Mouse (Mus musculus) ES-Bruce4 (cell line): ENCODE results near the gene Rai14. TPM values are rescaled to one million over a fixed set of nuclear protein-coding genes. Genes with fewer than 3 reads are reported as not detected.
A peak's percentile ranks its signal among the peaks of the same experiment; 100 is the strongest.

Experiments
- H3K27ac ChIP-seq: 2 replicates; pipeline ENCODE4 v1.5.1; 2012; ENCODE audit warnings: low read length, inconsistent platforms; ENCODE audit not compliant: insufficient read depth
- H3K27me3 ChIP-seq: 2 replicates; pipeline ENCODE4 v1.6.1; 2012; ENCODE audit warnings: mild to moderate bottlenecking, low read length, inconsistent platforms; ENCODE audit not compliant: control insufficient read depth, poor library complexity, insufficient read depth, severe bottlenecking
- H3K36me3 ChIP-seq: 2 replicates; pipeline ENCODE4 v1.6.1; 2012; ENCODE audit warnings: inconsistent platforms, mild to moderate bottlenecking, low read length, moderate library complexity; ENCODE audit not compliant: control insufficient read depth, poor library complexity, insufficient read depth, severe bottlenecking
- H3K4me1 ChIP-seq: one replicate; pipeline ENCODE4 v1.8.1; 2011; ENCODE audit warnings: low read length; ENCODE audit not compliant: control insufficient read depth, insufficient read depth
- H3K4me3 ChIP-seq: 2 replicates; pipeline ENCODE4 v1.5.1; 2011; ENCODE audit warnings: low read depth, mild to moderate bottlenecking, low read length
- H3K9ac ChIP-seq: 2 replicates; pipeline ENCODE4 v1.6.1; 2012; ENCODE audit warnings: low read depth, mild to moderate bottlenecking, inconsistent platforms; ENCODE audit not compliant: poor library complexity, severe bottlenecking
- H3K9me3 ChIP-seq: replicated peaks from 2 replicates; pipeline ENCODE4 v1.6.1; 2012; ENCODE audit warnings: mild to moderate bottlenecking, low read length, inconsistent platforms; ENCODE audit not compliant: control insufficient read depth, poor library complexity, insufficient read depth, severe bottlenecking
- CTCF ChIP-seq: IDR thresholded peaks from one replicate; pipeline ENCODE4 v1.8.1; 2011; ENCODE audit warnings: low read depth, low read length
- EP300 ChIP-seq: IDR thresholded peaks from 2 replicates; pipeline ENCODE4 v1.6.1; 2011; ENCODE audit warnings: low read depth, low read length; ENCODE audit not compliant: insufficient read depth
- POLR2A ChIP-seq: IDR thresholded peaks from one replicate; pipeline ENCODE4 v1.8.1; 2011; ENCODE audit warnings: low read length; ENCODE audit not compliant: insufficient read depth
- polyA plus RNA-seq: library from polyadenylated mRNA; stranded (reverse); fragments of >200 nt; gene quantifications from 2 replicates; pipeline ENCODE4 v1.2.4, GENCODE M21; 2011; ENCODE audit warnings: low read depth; ENCODE audit not compliant: missing spikeins, insufficient read depth, insufficient read length

Rai14 gene
- polyA plus RNA-seq: 80.9 and 85.7 TPM in 2 replicates

DNA sequence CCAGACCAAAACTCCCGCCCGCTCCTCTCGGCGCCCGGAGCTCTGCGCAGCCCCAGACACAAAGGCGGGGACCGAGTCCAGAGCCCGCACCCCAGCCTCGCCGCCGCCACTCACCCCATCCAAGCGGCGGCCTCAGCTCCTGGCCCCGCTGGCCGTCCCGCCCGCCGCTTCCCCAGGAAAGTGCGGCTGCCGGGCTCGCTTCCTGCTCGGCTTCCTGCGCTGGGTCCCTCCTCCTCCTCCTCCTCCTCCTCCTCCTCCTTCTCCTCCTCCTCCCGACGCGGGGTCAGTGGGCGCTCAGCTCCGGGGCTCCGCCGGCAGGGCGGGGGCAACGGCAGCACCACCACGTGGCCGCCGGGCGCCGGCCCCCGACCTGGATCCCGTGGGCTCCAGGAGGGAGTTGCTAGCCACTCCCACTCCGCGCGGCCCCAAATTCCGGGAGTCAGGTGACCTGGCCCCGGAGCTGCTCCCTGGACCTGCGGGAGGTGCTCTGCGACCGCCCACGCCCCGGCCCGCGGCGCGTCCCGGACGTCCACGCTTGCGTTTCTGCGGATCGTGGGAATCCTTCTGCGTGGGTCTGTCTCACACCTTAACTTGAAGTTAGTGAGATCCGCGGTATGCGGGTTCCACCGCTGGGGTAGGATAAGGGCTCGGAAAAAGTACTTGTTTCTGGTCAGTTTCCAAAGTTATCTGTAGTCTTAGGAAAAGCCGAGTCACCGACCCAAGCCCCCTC lies at the start of gene Rai14:
Gene Rai14, minus strand, starts transcription at position 216 of the 730 bp plus-strand sequence.
- Histone ChIP-seq H3K27me3 (no peaks in the 10 kb centered on the region), H3K9ac (peak within 1 kb of the TSS; percentile 94), H3K4me3 (peak within 1 kb of the TSS; percentile 80), H3K4me1 (peaks cover 2% of the 10 kb centered on the region), H3K27ac (peak within 1 kb of the TSS; percentile 88), H3K36me3 (no peaks in the 10 kb centered on the region; the same call in 1 of the 2 replicates), H3K9me3 (no peaks in the 10 kb centered on the region; the same call in 1 of the 2 replicates)
- TF ChIP-seq EP300: no peak
- no peak for TF ChIP-seq CTCF
- no peak for TF ChIP-seq POLR2A

GRCm38 (mm10) chr15:10761441-10761840 lies 47.0 kb upstream of the Rai14 start:
- no peaks in the 10 kb centered on the region for H3K9me3 ChIP-seq
- TF ChIP-seq CTCF: no peak
- no peak for TF ChIP-seq EP300
- no peak for TF ChIP-seq POLR2A
- H3K4me3 ChIP-seq: no peak overlapping the region

GRCm38 (mm10) chr15:10760006-10760405 lies 45.6 kb upstream of the Rai14 start:
- Histone ChIP-seq H3K4me1 (peaks cover 2% of the 10 kb centered on the region), H3K9ac (no peak overlapping the region), H3K4me3 (no peak overlapping the region), H3K36me3 (no peaks in the 10 kb centered on the region), H3K27me3 (no peaks in the 10 kb centered on the region), H3K9me3 (no peaks in the 10 kb centered on the region), H3K27ac (no peak overlapping the region)
- TF ChIP-seq EP300: no peak
- no peak for TF ChIP-seq POLR2A
- no peak for TF ChIP-seq CTCF

More at GRCm38 (mm10) chr15:10761441-10761840, 47.0 kb upstream of the Rai14 start:
- Histone ChIP-seq H3K27ac (no peak overlapping the region), H3K9ac (no peak overlapping the region), H3K4me1 (peaks cover 2% of the 10 kb centered on the region), H3K36me3 (no peaks in the 10 kb centered on the region), H3K27me3 (no peaks in the 10 kb centered on the region)

- H3K9ac ChIP-seq: no peak overlapping the region
- peaks cover 2% of the 10 kb centered on the region for H3K4me1 ChIP-seq
- H3K27me3 ChIP-seq: no peaks in the 10 kb centered on the region
- H3K4me3 ChIP-seq: no peak overlapping the region
- no peaks in the 10 kb centered on the region for H3K9me3 ChIP-seq
- no peak for TF ChIP-seq POLR2A
- TF ChIP-seq CTCF: no peak
- TF ChIP-seq EP300: no peak
- no peak overlapping the region for H3K27ac ChIP-seq
- no peaks in the 10 kb centered on the region for H3K36me3 ChIP-seq
These were observed 45.0 kb upstream of the Rai14 start for GRCm38 (mm10) chr15:10759440-10759839.

- Histone ChIP-seq H3K36me3 (no peaks in the 10 kb centered on the region), H3K4me1 (peaks cover 2% of the 10 kb centered on the region), H3K9ac (no peak overlapping the region), H3K27ac (no peak overlapping the region), H3K4me3 (no peak overlapping the region), H3K27me3 (no peaks in the 10 kb centered on the region), H3K9me3 (no peaks in the 10 kb centered on the region)
- no peak for TF ChIP-seq CTCF
- TF ChIP-seq EP300: no peak
- TF ChIP-seq POLR2A: no peak
These were observed 44.4 kb upstream of the Rai14 start for GRCm38 (mm10) chr15:10758808-10759207.

DNA sequence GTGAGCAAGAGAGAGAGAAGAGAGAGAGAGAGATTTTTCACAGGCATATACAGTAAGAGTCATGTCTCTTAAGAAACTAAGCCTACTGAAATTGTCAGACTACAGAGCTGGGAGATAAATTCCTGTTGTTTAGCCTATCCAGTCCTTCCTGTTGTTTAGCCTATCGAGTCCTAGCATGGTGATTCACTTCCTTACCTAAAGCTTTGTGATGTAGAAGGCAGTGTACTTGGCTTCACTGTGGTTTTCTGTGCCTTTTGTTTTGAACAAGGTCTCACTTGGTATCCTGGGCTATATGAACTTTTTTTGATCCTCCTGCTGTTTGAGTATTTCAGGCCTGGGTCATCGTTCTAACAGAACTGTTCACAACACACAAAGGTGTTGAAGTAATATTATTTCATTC lies 36.7 kb upstream of the Rai14 start:
- no peak overlapping the region for H3K9ac ChIP-seq
- H3K36me3 ChIP-seq: no peaks in the 10 kb centered on the region
- TF ChIP-seq EP300 (no peak), CTCF (no peak), POLR2A (no peak)
- 0 out of 2 replicates have a peak, but pooled peaks cover 3% of the 10 kb centered on the region for H3K9me3 ChIP-seq
- H3K27me3 ChIP-seq: no peaks in the 10 kb centered on the region
- H3K4me3 ChIP-seq: no peak overlapping the region
- no peaks in the 10 kb centered on the region for H3K4me1 ChIP-seq
- no peak overlapping the region for H3K27ac ChIP-seq
